Mouse (Mus musculus): ENCODE measurements around the gene Pex14. TPM values are rescaled to one million over a fixed set of nuclear protein-coding genes. Genes with fewer than 3 reads are reported as not detected.

Gene Pex14
- polyA plus RNA-seq, 1 experiment from 2014 or later: 56.6 TPM

DNA sequence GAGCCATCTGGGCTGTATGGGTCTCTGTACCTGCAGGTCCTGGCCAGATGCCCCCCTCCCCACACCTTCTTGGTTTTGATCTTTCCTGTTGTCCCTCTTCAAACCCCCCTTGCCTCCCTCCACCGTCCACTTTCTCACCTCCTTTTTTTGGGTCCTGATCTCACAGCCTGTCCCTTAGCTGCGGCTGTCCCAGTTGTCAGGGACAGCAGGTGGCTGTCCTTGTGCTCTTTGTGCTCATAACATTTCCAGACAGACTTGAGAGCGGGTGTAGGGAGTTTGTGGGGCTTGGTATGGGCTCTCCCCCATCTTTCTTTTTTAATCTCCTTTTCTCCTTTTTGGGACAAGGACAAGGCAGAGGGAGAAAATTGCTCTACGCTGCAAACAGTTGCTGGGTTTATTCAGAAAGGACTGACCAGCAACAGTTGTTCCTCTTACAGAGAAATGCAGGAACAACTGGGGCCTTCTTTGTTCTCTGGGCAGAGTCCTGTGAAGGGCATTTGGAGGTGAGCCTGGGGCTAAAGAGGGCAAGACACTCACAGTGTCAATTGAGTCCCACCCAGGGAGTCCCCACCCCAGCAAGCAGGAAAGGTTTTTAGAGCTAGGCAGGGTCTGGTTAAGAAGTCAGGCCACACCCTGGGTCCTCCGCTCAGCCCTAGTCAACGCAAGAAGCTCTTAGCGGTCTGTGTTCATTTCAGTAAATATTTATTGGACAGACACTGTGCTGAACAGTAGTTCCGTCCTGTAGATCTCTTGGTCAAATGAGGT, 186.7 kb downstream of the Pex14 start:
- Histone ChIP-seq H3K9me3 (replicated peaks) (no peaks in the 10 kb centered on the region), H3K4me1 (peaks cover 82% of the 10 kb centered on the region), H3K4me3 (no peak overlapping the region), H3K27ac (replicated peaks) (0 out of 2 replicates have a peak overlapping the region, but pooled peaks have one; percentile 13), H3K36me3 (no peaks in the 10 kb centered on the region), H3K27me3 (ENCODE audit: low read depth, poor library complexity, severe bottlenecking) (peaks cover 100% of the 10 kb centered on the region)
- 59% methylated on average over 8 of the region's 8 CpGs for WGBS
- DNase-seq (ENCODE audit: low spot score): no peak

DNA sequence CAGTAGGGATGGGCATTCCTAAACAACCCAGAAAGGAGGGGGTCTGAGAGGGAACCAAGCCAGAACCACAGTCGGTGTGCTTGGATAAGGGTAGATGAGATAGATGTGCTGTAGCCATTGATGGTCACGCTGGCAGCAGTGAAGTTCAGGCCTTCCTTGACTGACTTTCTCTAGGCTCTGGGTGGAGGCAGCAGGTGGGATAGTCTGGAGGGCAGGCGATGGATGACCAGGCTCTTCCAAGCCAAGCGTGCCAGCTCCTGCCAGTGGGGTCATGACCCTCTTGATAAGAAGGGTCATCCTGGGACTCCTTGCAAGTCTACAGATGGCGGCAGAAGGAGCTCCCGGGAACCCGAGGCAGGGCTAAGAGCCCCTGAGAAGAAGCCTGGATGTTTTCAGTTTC, 187.5 kb downstream of the Pex14 start:
- DNase-seq (ENCODE audit: low spot score): no peak
- Histone ChIP-seq H3K27me3 (ENCODE audit: low read depth, poor library complexity, severe bottlenecking) (peaks cover 100% of the 10 kb centered on the region), H3K4me3 (no peak overlapping the region), H3K4me1 (peaks cover 84% of the 10 kb centered on the region), H3K36me3 (no peaks in the 10 kb centered on the region), H3K9me3 (replicated peaks) (no peaks in the 10 kb centered on the region), H3K27ac (replicated peaks) (no peak overlapping the region)
- 59% methylated on average over 7 of the region's 7 CpGs for WGBS

Other genes with a start within 250 kb of the Pex14 start
- 32.4 and 34.4 TPM in 2 replicates for gene Dffa, start 4.3 kb upstream of the Pex14 start, polyA plus RNA-seq (2016; fragmentation: Nextera tagmentation; extraction: Ambion mirVana)
- gene Cort, start 26.9 kb upstream of the Pex14 start, polyA plus RNA-seq (2016; fragmentation: Nextera tagmentation; extraction: Ambion mirVana): 0.19 and 0.42 TPM in 2 replicates
- gene Cenps, start 37.8 kb upstream of the Pex14 start, polyA plus RNA-seq (2016; fragmentation: Nextera tagmentation; extraction: Ambion mirVana): 59.4 and 72.8 TPM in 2 replicates
- gene Pgd, start 66.9 kb upstream of the Pex14 start, polyA plus RNA-seq (2016; fragmentation: Nextera tagmentation; extraction: Ambion mirVana): 168 TPM in 2 replicates
- 63.4 and 82.4 TPM in 2 replicates for gene Kif1b, start 207.8 kb upstream of the Pex14 start, polyA plus RNA-seq (2016; fragmentation: Nextera tagmentation; extraction: Ambion mirVana)

Data from midbrain, embryonic 10.5 days (tissue).